Mouse (Mus musculus) cerebellum, adult 18-20 months (tissue): ENCODE data around the gene Slc33a1.

Experiments used
- DNase-seq, 2 experiments: peaks; one replicate each; pipeline ENCODE4 v3.0.0; 2021

The Slc33a1 gene

GRCm38 (mm10) chr3:63964100-63964921 lies at the start of gene Slc33a1:
TSS of gene Slc33a1 (minus strand) at chr3:63964768.
- peak; percentile 97 to 99 for DNase-seq

- no peak for DNase-seq
These were observed 24.3 kb upstream of the Slc33a1 start for GRCm38 (mm10) chr3:63988722-63989440.

DNA sequence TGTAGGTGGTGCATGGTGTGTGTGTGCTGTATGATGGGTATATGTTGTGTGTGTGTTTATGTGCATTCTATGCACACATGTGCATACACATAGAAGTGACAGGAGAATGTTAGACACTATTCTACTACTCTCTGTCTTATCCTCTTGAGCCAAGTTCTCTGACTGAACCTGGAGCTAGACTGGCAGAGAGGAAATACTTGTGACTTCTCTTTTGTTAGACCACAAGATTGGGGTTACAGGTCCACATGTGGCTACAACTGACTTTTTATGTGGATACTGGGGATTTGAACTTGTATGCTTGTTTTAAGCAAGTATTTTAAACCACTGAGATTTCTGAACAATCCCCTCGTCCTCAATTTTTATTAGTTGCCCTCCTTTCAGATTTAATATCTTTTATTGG lies 22.1 kb upstream of the Slc33a1 start:
- DNase-seq, result no peak

DNA sequence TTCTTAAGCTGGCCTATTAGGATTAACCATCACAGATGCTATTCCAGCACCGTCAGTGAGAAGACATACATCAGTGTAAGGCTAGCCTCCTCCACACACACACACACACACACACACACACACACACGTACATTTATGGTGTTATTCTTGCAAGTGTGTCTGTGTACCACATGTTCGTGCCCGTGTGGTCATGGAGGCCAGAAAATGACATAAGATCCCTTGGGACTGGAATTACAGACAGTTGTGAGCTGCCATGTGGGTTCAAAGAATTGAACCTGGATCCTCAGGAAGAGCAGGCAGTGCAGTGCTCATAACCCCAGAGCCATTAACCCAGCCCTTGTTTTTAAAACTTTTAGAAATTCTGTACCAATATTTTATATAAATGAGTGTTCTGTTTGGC lies 13.3 kb upstream of the Slc33a1 start:
- DNase-seq, result no peak

DNA sequence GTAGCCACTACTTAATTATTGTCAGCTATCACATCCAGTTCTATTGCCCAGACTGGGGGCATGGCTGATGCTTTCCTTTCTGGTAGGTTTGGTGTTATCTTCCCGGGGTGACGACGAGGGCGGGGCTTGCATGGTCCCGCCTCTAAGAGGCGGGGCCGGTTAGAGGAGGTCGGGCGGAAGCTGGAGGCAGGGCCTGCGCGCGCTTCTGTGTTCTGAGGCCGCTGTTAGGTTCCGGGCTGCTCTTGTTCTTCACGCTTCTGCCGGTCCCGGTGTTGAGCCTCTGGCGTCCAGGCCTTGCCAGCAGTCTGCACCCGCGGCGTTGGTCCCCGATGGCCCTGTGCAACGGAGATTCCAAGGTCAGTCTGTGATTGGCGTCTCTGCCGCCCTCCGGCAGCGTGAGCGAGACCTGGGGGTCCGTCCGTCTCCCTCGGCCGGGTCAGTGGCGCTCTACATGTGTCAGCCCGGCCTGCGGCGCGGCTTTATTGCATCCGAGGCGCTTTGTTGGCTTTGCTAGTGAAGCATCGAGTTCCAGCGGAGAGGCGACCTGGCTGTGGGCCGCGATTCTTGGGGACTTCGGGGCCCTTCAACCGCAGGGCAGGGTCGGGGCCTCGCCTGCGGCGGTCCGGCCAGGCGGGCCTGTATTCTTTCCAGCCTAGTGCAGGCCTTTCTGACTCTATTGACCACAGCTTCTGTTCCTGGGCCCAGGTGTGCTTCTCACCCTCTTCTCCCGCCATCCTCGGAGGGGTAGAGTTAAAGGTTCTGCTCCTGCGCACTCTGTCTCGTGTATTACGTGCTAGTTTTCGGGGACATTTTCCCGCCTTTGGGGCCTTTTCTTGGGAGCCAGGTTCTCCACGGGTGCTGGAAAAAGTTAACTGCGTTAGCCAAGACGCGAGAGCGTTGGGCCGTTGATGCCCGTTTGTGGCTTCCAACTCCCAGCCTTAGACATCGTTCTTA lies 11.7 kb upstream of the Slc33a1 start, which contains the start of gene Gmps:
Gmps (plus strand) TSS at position 152 of the 954 bp plus-strand sequence.
- DNase-seq, result peak; percentile 93 to 94

GRCm38 (mm10) chr3:63965929-63966328 lies 1.4 kb upstream of the Slc33a1 start:
- DNase-seq, result no peak

GRCm38 (mm10) chr3:63964922-63965249 lies 318 bp upstream of the Slc33a1 start:
- no peak for DNase-seq

GRCm38 (mm10) chr3:63963421-63964099 lies 1.0 kb downstream of the Slc33a1 start:
- DNase-seq, result peak; percentile 12 to 29

DNA sequence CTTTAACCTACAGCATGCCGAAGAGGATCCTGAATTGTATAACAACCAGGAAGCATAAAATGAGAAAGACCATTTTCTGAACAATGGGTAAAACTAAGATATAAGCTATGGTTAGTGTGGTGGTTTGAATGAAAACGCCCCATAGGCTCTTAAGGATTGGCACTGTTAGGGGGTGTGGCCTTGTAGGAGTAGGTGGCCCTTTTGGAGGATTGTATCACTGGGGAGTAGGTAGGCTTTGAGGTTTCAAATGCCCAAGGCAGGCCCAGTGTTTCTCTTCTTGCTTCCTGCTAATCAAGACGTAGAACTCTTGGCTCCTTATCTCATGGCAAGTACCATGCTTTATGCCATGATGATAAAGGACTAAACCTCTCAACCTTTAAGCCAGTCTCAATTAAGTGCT lies 14.7 kb downstream of the Slc33a1 start:
- DNase-seq, result no peak

- peak; percentile 31 to 42 for DNase-seq
These were observed 23.2 kb downstream of the Slc33a1 start for GRCm38 (mm10) chr3:63941204-63941850.

DNA sequence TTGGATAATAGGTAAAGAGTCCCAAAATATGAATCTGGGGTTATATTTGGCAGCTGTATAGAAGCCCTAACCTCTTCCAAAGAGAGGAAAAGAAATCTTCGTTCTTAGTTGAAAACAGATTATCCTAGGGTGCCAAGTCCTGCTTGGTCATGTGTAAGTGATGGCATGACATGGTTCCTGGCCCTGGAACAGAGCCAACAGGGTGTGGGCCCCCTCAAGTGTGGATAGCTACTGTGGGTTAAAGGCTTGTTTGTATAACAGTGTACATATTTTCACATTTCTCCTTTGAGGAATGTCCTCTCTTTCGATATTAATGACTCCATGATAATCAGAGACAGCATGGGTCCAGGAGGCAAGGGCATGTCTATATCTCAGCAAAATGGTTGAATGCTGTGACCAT lies 25.6 kb downstream of the Slc33a1 start:
- no peak for DNase-seq

DNA sequence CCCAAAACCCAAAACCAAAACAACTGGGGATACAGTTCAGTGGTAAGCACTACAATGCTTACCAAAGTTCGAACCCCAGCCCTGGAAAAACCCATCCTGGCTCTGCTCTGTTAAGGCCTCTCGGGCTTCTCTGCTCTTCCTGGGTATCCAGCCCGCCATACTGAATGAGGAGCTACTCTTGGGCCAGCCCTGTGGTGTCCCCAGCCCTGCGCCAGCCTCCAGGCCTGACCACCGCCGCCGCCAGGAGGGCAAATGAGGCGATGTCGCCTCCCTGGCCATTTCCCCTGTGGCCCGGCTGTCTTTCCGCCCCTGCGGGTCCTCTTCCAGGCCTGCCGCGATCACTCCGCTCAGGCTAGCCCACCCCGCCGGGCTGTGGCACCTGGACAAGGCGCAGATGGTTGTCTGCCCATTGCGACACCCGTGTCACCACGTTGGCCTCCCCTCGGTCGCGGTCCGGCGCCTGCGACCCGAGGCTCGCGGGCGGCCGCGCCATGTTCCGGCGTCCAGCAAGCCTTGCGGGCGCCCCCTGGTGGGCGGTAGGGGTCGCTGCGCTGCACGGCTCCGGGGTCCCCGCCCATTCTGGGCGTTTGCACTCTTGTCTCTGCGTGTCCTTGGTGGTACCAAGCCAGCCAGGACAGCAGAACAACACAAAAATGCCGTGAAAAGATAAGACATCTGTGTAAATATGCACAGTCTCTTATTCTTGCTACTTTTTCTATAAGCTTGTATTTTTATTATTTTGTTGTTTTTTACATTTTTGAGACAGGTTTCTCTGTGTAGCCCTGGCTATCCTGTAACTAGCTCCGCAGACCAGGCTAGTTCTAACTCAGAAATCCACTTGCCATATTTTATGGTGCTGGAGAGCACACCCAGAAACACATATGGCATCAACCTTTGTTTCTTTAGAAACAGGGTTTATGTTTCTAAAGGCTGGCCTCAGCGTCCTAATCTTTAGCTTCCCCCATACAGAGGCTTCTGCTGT lies 35.4 kb downstream of the Slc33a1 start, which contains the start of gene E130311K13Rik:
E130311K13Rik (minus strand) TSS at position 595 of the 982 bp plus-strand sequence.
- peak; percentile 84 to 95 for DNase-seq

- DNase-seq, result peak in 1 of 2 experiments; percentile 10
These were observed 44.9 kb downstream of the Slc33a1 start for GRCm38 (mm10) chr3:63919634-63920033.

DNA sequence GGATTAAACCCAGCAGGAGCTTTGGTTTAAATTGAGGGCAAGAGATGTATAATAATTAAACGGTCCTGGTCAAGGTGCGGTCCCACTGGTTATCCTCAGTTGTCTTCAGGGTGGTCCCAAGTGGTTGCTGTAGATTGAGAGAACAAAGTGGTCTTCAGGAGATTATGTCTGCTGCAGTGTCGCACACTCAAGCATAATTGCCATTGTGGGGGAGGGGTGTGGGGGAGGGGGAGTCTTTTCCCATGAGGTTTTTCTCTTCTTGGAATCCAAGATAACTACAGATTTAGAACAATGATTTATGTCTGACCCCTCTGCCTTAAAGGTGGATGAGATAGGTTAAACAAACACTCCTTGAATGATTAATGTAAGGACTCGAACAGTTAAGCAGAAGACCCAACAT lies 54.3 kb downstream of the Slc33a1 start:
- no peak for DNase-seq

DNA sequence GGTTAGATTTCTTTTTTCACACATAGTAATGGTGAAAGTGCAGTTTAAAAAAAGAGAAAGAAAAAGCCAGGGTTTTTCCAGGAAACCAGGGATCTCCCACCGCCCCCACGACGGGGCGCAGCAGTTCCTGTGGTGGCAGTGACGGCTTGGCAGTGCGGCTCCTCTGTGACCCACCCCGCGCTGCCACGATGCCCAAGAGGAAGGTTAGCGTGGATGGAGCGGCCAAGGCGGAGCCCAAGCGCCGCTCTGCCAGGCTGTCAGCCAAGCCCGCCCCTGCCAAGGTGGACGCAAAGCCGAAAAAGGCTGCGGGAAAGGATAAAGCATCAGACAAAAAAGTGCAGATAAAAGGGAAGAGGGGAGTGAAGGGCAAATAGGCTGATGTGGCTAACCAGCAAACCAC lies 59.3 kb downstream of the Slc33a1 start:
- DNase-seq, result no peak

GRCm38 (mm10) chr3:63904157-63904556 lies 60.4 kb downstream of the Slc33a1 start:
- DNase-seq, result no peak

DNA sequence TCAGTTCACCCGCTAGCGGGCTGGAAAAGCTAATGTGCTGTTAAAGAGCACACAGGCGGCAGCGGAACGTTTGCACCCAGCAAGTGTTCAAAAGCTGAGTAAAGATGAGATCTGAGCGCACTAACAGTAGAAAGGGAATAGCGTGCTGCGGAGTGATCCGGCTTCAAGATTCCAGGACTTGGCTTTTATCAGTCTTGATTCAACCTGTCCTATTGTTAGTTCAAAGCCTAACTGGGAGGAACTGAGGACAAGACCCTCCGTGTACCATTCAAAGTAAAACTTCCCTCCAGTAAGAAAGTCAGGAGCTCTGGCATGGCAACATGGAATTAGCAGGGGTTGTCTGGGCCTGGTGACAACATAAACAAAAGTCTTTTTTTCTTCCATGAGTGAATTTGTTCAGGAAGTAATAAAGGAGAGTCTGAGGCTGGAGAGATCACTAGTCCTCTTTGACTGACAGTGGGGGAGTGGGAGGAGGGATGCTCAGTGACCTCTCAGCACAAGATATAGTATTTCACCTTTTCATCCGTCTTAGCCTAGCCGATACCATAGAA lies 64.5 kb downstream of the Slc33a1 start:
- DNase-seq, result no peak

DNA sequence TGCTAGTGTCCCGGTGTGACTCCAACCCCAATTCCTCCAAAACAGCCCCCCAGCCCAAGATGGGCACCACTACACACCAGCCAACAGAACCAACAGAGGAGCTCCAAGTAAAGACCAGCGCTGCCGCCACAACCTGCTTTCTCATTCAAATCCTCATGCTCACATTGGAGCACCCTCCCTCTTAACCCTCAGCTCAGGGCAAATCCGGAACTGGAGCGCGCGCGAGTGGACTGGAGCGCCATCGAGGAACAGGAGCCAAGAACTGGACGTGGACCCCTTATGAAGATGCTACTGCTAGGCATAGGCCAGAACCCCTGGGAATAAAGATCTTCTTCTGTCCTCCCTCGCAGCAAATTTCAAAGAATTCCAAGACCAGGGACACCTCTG lies 65.3 kb downstream of the Slc33a1 start, which contains the start of gene Plch1:
Plch1 (minus strand) TSS at position 164 of the 387 bp plus-strand sequence.
- peak; percentile 6 to 22 for DNase-seq

DNA sequence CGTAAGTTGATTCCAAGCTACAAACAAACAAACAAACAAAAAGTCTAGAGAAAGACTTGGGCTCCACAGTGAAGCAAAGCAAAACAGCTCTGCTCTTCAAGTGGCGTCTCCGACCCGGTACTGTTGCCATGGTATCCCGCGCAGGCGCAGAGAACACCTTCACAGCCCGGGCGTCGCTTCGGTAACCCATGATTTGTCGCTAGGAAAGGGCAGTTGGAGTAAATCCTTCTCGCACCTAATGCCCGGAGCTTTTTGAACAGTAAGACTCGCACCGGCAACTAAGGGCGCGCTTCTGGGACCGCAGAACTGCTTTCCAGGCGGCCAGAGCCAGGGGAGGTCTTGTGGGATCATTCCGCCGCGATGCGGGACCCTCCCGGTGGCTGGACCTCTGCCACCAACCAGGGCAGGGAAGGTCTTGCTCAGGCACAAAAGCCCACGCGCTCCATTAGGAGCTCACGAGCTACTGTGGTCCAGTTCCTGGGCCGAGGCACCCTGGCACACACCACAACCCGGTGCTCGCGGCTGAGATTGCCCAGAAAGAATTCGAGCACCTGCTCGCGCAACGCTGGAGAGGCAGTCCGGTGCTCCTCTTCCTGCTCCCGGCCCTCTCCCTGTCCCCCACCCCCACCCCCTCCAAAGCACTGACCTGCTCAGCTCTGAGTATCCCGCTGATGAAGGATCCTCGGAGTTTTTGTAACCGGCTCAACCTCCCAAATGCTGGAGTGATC lies 65.8 kb downstream of the Slc33a1 start:
- DNase-seq, result peak; percentile 69 to 79
